Mouse (Mus musculus) CH12.LX (cell line): ENCODE results near the gene Sfxn3. TPM values are rescaled to one million over a fixed set of nuclear protein-coding genes. Genes with fewer than 3 reads are reported as not detected.

Source experiments
- DNase-seq: peaks from one replicate; pipeline ENCODE4 v3.0.0-alpha.2; 2013; ENCODE audit errors: extremely low read depth
- H3K27ac ChIP-seq: 2 replicates; pipeline ENCODE4 v1.5.1; 2012; ENCODE audit warnings: low read depth, mild to moderate bottlenecking, control low read depth, moderate library complexity; ENCODE audit not compliant: insufficient read depth
- H3K27me3 ChIP-seq: replicated peaks from 2 replicates; pipeline ENCODE3; 2012; ENCODE audit warnings: inconsistent platforms
- H3K36me3 ChIP-seq, 2 experiments: replicated peaks in 1 of 2; 2 replicates each; pipeline versions ENCODE3 to v1.6.1; 2012; ENCODE audit warnings: inconsistent platforms in 1 of 2, low read length in 1 of 2, mild to moderate bottlenecking in 1 of 2, mixed read lengths in 1 of 2, moderate library complexity in 1 of 2; ENCODE audit not compliant: control insufficient read depth in 1 of 2, insufficient read depth in 1 of 2
- H3K4me1 ChIP-seq, 2 experiments: 2 replicates each; pipeline ENCODE4 v1.6.1; 2012; ENCODE audit warnings: inconsistent platforms in 1 of 2, moderate library complexity in 1 of 2; ENCODE audit not compliant: insufficient read depth in 2 of 2, control insufficient read depth in 1 of 2
- H3K4me2 ChIP-seq: 2 replicates; pipeline ENCODE4 v1.6.1; 2012; ENCODE audit warnings: low read depth, mild to moderate bottlenecking, control low read depth; ENCODE audit not compliant: poor library complexity, insufficient read depth, severe bottlenecking
- H3K4me3 ChIP-seq, 3 experiments: fragments of 150-350 bp in 1 of 3; sonication (generic) in 1 of 3; replicated peaks in 1 of 3; 2 replicates each; pipeline versions ENCODE3 to v1.5.1; 2011 to 2012; ENCODE audit warnings: low read depth in 2 of 3, low read length in 2 of 3, mild to moderate bottlenecking in 2 of 3, moderate library complexity in 2 of 3, control low read depth in 1 of 3, improper control_type of control experiment in 1 of 3, inconsistent platforms in 1 of 3, mixed read lengths in 1 of 3; ENCODE audit not compliant: poor library complexity in 1 of 3
- H3K79me2 ChIP-seq: replicated peaks from 2 replicates; pipeline ENCODE4 v1.6.1; 2012; ENCODE audit warnings: mild to moderate bottlenecking, moderate library complexity; ENCODE audit not compliant: control insufficient read depth, poor library complexity, insufficient read depth, severe bottlenecking; ENCODE audit errors: extremely low read depth
- H3K9ac ChIP-seq: 2 replicates; pipeline ENCODE4 v1.6.1; 2012; ENCODE audit warnings: low read depth, mild to moderate bottlenecking, control low read depth, moderate library complexity; ENCODE audit not compliant: insufficient read depth
- H3K9me3 ChIP-seq: replicated peaks from 2 replicates; pipeline ENCODE3; 2012; ENCODE audit warnings: low read length, inconsistent platforms, mixed read lengths
- BHLHE40 ChIP-seq: IDR thresholded peaks from 2 replicates; pipeline ENCODE4 v1.6.1; 2011; ENCODE audit warnings: mild to moderate bottlenecking, low read depth, low read length, improper control_type of control experiment
- CHD2 ChIP-seq: IDR thresholded peaks from 2 replicates; pipeline ENCODE4 v1.6.1; 2011; ENCODE audit warnings: low read length, improper control_type of control experiment
- CTCF ChIP-seq, 2 experiments: IDR thresholded peaks in 1 of 2; conservative IDR thresholded peaks in 1 of 2; 2 replicates each; pipeline ENCODE4 v1.5.1; 2011 to 2012; ENCODE audit warnings: low read depth in 2 of 2, low read length in 2 of 2, improper control_type of control experiment in 1 of 2, inconsistent platforms in 1 of 2, mild to moderate bottlenecking in 1 of 2, moderate library complexity in 1 of 2
- ELF1 ChIP-seq: IDR thresholded peaks from 2 replicates; pipeline ENCODE4 v1.6.1; 2014; ENCODE audit warnings: low read depth, mild to moderate bottlenecking, inconsistent platforms, low read length, improper control_type of control experiment
- EP300 ChIP-seq: IDR thresholded peaks from 2 replicates; pipeline ENCODE4 v1.6.1; 2011; ENCODE audit warnings: low read length, improper control_type of control experiment
- GABPA ChIP-seq: IDR thresholded peaks from 2 replicates; pipeline ENCODE4 v1.6.1; 2012; ENCODE audit warnings: low read depth, low read length, improper control_type of control experiment, inconsistent platforms; ENCODE audit not compliant: insufficient replicate concordance
- HCFC1 ChIP-seq: IDR thresholded peaks from 2 replicates; pipeline ENCODE4 v1.6.1; 2012; ENCODE audit warnings: low read depth, mild to moderate bottlenecking, inconsistent platforms, low read length, improper control_type of control experiment
- IRF4 ChIP-seq: IDR thresholded peaks from 2 replicates; pipeline ENCODE4 v1.6.1; 2014; ENCODE audit warnings: low read depth, mild to moderate bottlenecking, inconsistent platforms, low read length, improper control_type of control experiment
- JUN ChIP-seq: IDR thresholded peaks from 2 replicates; pipeline ENCODE4 v1.6.1; 2011; ENCODE audit warnings: low read depth, mild to moderate bottlenecking, low read length, improper control_type of control experiment, moderate library complexity; ENCODE audit not compliant: insufficient read depth
- JUND ChIP-seq: conservative IDR thresholded peaks from 2 replicates; pipeline ENCODE4 v1.6.1; 2011; ENCODE audit warnings: low read depth, low read length, improper control_type of control experiment
- KAT2A ChIP-seq: IDR thresholded peaks from 2 replicates; pipeline ENCODE4 v1.6.1; 2012; ENCODE audit warnings: low read length, improper control_type of control experiment, inconsistent platforms; ENCODE audit not compliant: insufficient replicate concordance
- MAZ ChIP-seq: IDR thresholded peaks from 2 replicates; pipeline ENCODE4 v1.6.1; 2012; ENCODE audit warnings: low read depth, mild to moderate bottlenecking, inconsistent platforms, low read length, improper control_type of control experiment, moderate library complexity
- MEF2A ChIP-seq: IDR thresholded peaks from 2 replicates; pipeline ENCODE4 v1.6.1; 2014; ENCODE audit warnings: low read depth, mild to moderate bottlenecking, inconsistent platforms, low read length, improper control_type of control experiment, borderline replicate concordance
- MXI1 ChIP-seq: IDR thresholded peaks from 2 replicates; pipeline ENCODE4 v1.6.1; 2011; ENCODE audit warnings: mild to moderate bottlenecking, low read depth, low read length, improper control_type of control experiment
- MYC ChIP-seq: IDR thresholded peaks from 2 replicates; pipeline ENCODE4 v1.6.1; 2011; ENCODE audit warnings: low read depth, mild to moderate bottlenecking, improper control_type of control experiment, low read length
- NELFE ChIP-seq: IDR thresholded peaks from 2 replicates; pipeline ENCODE4 v1.6.1; 2011; ENCODE audit warnings: low read depth, low read length, improper control_type of control experiment
- POLR2AphosphoS2 ChIP-seq: IDR thresholded peaks from 2 replicates; pipeline ENCODE4 v1.6.1; 2011; ENCODE audit warnings: low read depth, low read length, improper control_type of control experiment
- RAD21 ChIP-seq: IDR thresholded peaks from 2 replicates; pipeline ENCODE4 v1.6.1; 2011; ENCODE audit warnings: low read depth, mild to moderate bottlenecking, low read length, improper control_type of control experiment, moderate library complexity
- SIN3A ChIP-seq: IDR thresholded peaks from 2 replicates; pipeline ENCODE4 v1.6.1; 2012; ENCODE audit warnings: low read length, improper control_type of control experiment, inconsistent platforms
- TCF12 ChIP-seq: IDR thresholded peaks from 2 replicates; pipeline ENCODE4 v1.6.1; 2014; ENCODE audit warnings: low read depth, mild to moderate bottlenecking, inconsistent platforms, low read length, improper control_type of control experiment
- UBTF ChIP-seq: IDR thresholded peaks from 2 replicates; pipeline ENCODE4 v1.6.1; 2012; ENCODE audit warnings: low read depth, mild to moderate bottlenecking, inconsistent platforms, low read length, improper control_type of control experiment, moderate library complexity
- USF2 ChIP-seq: conservative IDR thresholded peaks from 2 replicates; pipeline ENCODE4 v1.6.1; 2011; ENCODE audit warnings: low read depth, low read length, improper control_type of control experiment
- ZC3H11A ChIP-seq: IDR thresholded peaks from 2 replicates; pipeline ENCODE4 v1.6.1; 2012; ENCODE audit warnings: low read depth, mild to moderate bottlenecking, inconsistent platforms, low read length, improper control_type of control experiment
- ZMIZ1 ChIP-seq: IDR thresholded peaks from 2 replicates; pipeline ENCODE4 v1.6.1; 2012; ENCODE audit warnings: low read depth, mild to moderate bottlenecking, inconsistent platforms, low read length, improper control_type of control experiment
- dilution Hi-C: fragments of 300-500 bp; cut with MboI; formaldehyde crosslinking; loops from 2 replicates; pipeline ENCODE4 v1.14.3; 2020; ENCODE audit warnings: low sequenced_read_pairs; ENCODE audit not compliant: extremely low pct_unique_long_range_greater_than_20kb, extremely low pct_ligation_motif_present
- in situ Hi-C: fragments of 300-500 bp; cut with MboI; formaldehyde crosslinking; loops from 3 replicates; pipeline ENCODE4 v1.14.3; 2019; ENCODE audit warnings: low sequenced_read_pairs, low pct_ligation_motif_present, low pct_unique_long_range_greater_than_20kb, mixed read lengths
- polyA plus RNA-seq: library from polyadenylated mRNA; unstranded; fragments of >175 nt; gene quantifications from 2 replicates; pipeline ENCODE4 v1.2.1, GENCODE M21; 2012; ENCODE audit warnings: low read depth; ENCODE audit not compliant: insufficient read length
- total RNA-seq, 2 experiments: library from RNA; depleted of rRNA; stranded (reverse); fragments of 300-350 nt in 1 of 2; fragments of >200 nt in 1 of 2; gene quantifications; 2 replicates each; pipeline ENCODE4 v1.2.3; 2012 to 2014

Gene Sfxn3
- total and polyA plus RNA-seq, 3 experiments, result 1.4 to 4.2 (median 3.6) TPM

DNA sequence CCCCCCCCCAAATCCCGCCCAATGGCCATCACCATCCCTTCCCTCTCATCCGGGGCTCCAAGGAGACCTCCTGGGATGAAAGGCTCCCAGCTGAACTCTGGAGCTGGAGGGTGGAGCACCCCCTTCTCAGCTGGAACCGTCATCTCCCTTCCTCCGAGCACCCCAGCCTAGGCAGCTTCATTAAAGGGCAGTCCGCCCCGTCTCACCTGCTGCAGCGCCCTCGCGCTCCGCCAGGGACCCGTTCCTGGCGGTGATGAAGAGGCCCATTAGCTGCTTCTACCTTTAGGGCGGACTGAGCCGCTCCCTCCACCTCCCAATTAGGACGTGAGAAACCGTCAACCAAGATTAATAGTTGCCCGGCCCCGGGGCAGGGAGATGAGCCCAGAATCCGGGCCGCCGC, 17.9 kb downstream of the Sfxn3 start:
- peaks cover 0 to 5% of the 10 kb centered on the region in 2 experiments; a peak in 2 of 4 replicates for H3K4me1 ChIP-seq
- no peak overlapping the region for H3K9ac ChIP-seq
- no peak overlapping the region for H3K4me2 ChIP-seq
- H3K27ac ChIP-seq, result no peak overlapping the region
- H3K36me3 ChIP-seq, result peaks cover 0 to 2% of the 10 kb centered on the region in 2 experiments
- H3K4me3 ChIP-seq, result no peak overlapping the region
- no peak for DNase-seq
- no peaks in the 10 kb centered on the region for H3K9me3 ChIP-seq
- H3K27me3 ChIP-seq, result peaks cover 4% of the 10 kb centered on the region
- in situ Hi-C loops, result no loop called here
- TF ChIP-seq POLR2AphosphoS2, result no peak
- TF ChIP-seq MAZ, result no peak
- no peak for TF ChIP-seq ZC3H11A
- no peak for TF ChIP-seq RAD21
- no peak for TF ChIP-seq GABPA
- TF ChIP-seq CTCF (conservative IDR thresholded peaks at IDR 0.05 in 1 of 2, IDR thresholded peaks at IDR 0.05 in 1 of 2; ENCODE audit: low read depth in 2 of 2, low read length in 2 of 2), result no peak
- no peak for TF ChIP-seq MYC
- TF ChIP-seq BHLHE40, result no peak
- no peak for TF ChIP-seq CHD2
- no peak for TF ChIP-seq JUND
- TF ChIP-seq TCF12, result no peak
- TF ChIP-seq MEF2A, result no peak
- TF ChIP-seq HCFC1, result no peak
- TF ChIP-seq, all 38 proteins: peak for 0
- H3K79me2 ChIP-seq, result no peaks in the 10 kb centered on the region
- dilution Hi-C loops, result no loop called here

DNA sequence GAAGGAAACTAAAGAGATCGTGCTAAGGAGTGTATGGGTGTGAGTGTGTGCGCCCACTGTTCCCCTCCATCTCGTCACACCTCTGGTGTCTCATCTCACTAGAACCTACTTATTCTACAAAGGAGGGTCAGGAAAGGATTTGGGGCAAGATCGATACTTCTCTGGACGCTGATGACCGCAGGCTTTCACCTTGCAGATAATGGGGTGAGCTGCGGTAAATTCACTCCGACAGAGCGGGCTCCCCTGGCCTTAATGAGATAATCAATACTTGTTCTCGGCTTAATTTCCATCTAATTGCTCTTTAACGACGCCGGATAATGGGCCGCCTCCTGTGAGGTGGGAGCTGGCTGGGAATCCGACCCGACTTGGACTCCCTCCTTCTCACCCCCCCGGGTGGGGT, 19.9 kb downstream of the Sfxn3 start:
- dilution Hi-C loops, result no loop called here
- no peak overlapping the region for H3K9ac ChIP-seq
- H3K4me1 ChIP-seq, result peaks cover 0 to 5% of the 10 kb centered on the region in 2 experiments; a peak in 2 of 4 replicates

More for the DNA sequence above, 19.9 kb downstream of the Sfxn3 start:
- Histone ChIP-seq H3K4me2 (no peak overlapping the region), H3K36me3 (no peaks in the 10 kb centered on the region)
- no peak for TF ChIP-seq POLR2AphosphoS2
- TF ChIP-seq EP300, result no peak
- TF ChIP-seq JUND, result no peak
- no peak for TF ChIP-seq MXI1
- no peak for TF ChIP-seq USF2
- TF ChIP-seq JUN, result no peak
- TF ChIP-seq IRF4, result no peak
- no peak for TF ChIP-seq KAT2A
- no peak for TF ChIP-seq CTCF (conservative IDR thresholded peaks at IDR 0.05 in 1 of 2, IDR thresholded peaks at IDR 0.05 in 1 of 2; ENCODE audit: low read depth in 2 of 2, low read length in 2 of 2)
- TF ChIP-seq NELFE, result no peak
- no peak for TF ChIP-seq ZMIZ1
- no peak for TF ChIP-seq UBTF
- TF ChIP-seq MEF2A, result no peak
- TF ChIP-seq SIN3A, result no peak
- no peak for TF ChIP-seq ELF1
- TF ChIP-seq, all 38 proteins: peak for 0
- H3K9me3 ChIP-seq, result no peaks in the 10 kb centered on the region
- H3K27me3 ChIP-seq, result peaks cover 4% of the 10 kb centered on the region
- no peak overlapping the region for H3K27ac ChIP-seq
- in situ Hi-C loops, result no loop called here
- no peak for DNase-seq
- no peaks in the 10 kb centered on the region for H3K79me2 ChIP-seq
- H3K4me3 ChIP-seq, result no peak overlapping the region
